Mouse (Mus musculus): Measurements from ENCODE around the gene Mnat1. TPM values are rescaled to one million over a fixed set of nuclear protein-coding genes. Genes with fewer than 3 reads are reported as not detected.

Gene Mnat1
- total RNA-seq, 2 experiments from 2014 or later = 19.3 to 20.0 TPM

DNA sequence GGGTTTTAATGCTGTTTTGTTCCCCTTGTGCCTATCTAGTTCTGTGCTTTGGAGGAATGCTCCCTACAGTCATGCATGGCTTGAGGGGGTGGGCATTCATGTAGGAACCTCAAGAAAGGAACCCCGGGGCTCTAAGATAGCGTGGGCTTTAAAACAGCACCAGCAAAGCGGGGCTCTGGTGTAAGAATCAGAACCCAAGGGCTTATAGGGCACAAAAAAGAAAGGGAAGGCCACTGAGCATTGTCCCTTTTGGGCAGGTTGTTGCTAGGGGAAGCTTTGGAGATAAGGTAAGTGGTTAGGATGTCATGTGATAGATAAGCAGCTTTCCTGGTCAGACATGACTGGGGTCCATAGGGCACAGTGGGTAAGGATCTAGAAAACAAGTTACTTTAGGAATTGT is 165.1 kb downstream of the Mnat1 start:
- intact Hi-C loops (cut with DNase I) = loop anchor here (5.0 to 10.0 kb wide), 3 partner anchors 81 to 244 kb away; no protein-coding TSS in a partner anchor
- no peak for DNase-seq

DNA sequence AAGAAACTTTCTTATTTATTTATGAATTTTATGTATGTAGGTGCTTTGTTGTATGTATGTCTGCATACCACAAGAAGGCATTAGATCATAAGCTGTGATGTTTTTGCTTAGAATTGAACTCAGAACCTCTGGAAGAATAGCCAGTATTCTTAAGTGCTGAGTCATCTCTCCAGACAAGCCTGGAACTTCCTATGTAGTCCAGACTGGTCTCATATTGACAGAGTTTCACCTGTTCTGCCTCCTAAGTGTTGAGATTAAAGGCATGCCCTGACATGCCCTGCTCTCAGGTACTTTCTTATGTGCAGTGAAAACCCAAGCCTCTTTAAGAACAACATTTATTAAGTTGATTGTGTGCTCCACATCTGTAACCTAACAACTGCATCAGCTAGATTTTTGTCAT is 171.4 kb downstream of the Mnat1 start:
- intact Hi-C loops (cut with DNase I) = no loop called here
- DNase-seq = no peak

DNA sequence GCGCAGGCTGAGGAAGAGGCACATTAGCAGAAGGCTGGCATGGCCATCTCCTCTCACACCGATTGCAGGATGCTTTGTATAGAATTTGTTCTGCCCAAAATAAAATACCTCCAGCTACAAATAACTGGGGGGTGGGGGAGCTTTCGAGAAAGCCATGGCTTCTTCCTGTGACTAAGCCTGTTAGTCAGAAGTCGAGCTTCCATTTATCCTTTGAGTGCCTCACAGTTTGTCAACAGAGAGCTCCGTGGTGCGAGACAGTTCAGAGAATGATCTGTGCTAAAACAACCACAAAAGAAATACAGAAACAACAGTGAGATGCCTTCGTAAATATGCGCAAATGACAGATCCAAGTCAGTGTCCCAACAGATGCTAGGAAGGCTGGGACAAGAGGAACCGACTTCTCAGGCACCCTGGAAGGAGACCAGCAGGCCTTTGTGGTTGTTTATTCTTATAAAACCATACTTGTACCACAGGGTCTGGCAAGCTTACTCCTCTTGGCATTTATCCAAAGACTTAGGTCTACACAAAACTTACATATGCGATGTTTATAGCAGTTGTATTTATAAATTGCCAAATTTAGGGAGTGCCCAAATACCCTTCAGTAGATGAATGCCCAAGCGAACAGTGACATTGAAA is 172.1 kb downstream of the Mnat1 start:
- intact Hi-C loops (cut with DNase I) = no loop called here
- DNase-seq = no peak

DNA sequence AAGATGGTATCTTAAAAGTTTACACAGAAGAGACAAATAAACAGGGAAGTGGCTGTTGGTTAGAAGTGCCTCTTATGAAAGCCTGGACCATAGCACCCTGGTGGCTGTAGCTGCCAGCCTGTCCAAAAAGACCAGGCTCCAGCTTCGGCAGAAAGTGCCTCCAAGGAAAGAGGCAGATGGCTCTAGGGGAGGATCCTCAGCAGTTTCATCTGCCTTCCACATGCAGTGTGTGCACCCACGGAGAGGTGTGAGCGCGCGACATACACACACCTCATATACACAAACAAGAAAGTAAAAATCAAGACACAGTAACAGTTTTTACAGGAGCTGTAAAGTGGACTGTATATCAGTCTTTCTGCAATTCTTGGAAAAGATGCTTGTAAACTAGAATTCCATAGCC is 175.1 kb downstream of the Mnat1 start:
- intact Hi-C loops (cut with DNase I) = no loop called here
- DNase-seq = no peak

DNA sequence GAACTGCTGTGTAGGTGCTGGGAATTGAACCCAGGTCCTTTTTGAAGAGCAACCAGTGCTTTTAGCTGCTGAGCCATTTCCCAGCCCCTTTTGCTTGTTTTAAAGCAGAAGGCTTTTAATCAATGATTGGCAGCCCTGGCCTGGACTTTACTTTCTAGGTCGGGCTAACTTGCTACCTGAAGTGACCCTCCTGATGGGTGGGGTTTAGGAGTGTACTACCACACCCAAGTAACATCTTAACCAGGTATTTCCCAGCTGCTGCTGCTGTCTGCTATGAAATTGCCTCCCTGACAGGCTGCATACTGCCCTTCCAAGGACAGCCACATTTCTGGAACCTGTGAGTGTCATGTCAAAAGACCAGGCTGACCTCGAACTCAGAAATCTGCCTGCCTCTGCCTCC is 177.0 kb downstream of the Mnat1 start:
- intact Hi-C loops (cut with DNase I) = no loop called here

DNA sequence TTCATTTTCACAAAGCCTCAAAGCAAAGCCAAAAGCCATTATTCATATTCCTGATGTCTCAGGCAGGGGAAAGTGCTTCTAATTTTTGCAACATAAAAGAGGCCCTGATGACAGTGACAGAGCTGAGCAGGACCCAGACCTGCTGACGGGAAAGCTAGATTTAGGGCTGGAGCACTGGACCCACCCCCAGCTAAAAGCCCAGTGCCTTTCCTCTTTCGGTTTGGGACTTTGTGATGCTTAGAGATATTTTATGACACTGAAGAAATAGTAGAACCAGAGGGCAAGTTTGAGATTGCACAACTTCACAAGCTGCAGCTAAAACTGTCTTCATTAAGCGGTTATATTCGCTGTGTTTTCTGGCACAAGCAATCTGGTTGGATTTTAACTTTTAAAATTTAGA is 181.1 kb downstream of the Mnat1 start:
- intact Hi-C loops (cut with DNase I) = no loop called here
- no peak for DNase-seq

More for the DNA sequence above, 177.0 kb downstream of the Mnat1 start:
- no peak for DNase-seq

DNA sequence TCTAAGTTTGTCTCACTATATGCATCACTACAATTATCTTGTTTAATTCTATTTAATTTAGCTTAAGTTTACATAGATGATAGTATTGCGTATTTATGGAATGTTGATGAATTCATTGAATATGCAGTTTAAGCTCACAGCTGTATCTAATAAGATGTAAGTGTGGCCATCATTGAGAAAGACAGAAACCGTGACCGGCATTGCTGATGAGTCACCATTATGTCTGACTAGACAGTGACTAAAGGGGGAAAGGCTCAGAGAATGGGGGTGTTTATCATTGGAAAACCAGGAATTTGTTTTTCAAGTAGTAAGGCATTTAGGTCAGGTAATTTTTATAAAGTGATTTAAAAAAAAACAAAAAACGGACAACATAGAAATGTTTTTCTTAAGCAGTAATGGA is 184.2 kb downstream of the Mnat1 start:
- intact Hi-C loops (cut with DNase I) = no loop called here
- DNase-seq = no peak

DNA sequence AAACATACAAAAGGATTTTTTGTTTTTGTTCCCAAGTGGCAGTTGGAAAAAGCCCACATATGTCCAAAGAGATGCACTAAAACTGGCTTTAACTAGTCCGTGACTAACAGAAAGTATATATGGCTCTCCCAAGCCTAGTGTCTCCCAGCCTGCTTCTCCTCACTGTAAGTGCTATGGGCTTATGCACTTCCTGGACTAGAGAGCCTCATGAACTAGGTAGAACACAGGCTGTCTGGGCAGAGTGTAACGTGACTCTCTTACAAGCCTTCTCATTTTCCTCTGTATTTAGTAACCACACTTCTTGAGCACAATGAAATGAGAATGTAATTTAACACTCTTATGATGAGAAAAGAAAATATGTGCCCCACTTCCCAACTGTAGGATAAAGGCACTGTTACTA is 185.2 kb downstream of the Mnat1 start:
- intact Hi-C loops (cut with DNase I) = no loop called here
- DNase-seq = no peak

DNA sequence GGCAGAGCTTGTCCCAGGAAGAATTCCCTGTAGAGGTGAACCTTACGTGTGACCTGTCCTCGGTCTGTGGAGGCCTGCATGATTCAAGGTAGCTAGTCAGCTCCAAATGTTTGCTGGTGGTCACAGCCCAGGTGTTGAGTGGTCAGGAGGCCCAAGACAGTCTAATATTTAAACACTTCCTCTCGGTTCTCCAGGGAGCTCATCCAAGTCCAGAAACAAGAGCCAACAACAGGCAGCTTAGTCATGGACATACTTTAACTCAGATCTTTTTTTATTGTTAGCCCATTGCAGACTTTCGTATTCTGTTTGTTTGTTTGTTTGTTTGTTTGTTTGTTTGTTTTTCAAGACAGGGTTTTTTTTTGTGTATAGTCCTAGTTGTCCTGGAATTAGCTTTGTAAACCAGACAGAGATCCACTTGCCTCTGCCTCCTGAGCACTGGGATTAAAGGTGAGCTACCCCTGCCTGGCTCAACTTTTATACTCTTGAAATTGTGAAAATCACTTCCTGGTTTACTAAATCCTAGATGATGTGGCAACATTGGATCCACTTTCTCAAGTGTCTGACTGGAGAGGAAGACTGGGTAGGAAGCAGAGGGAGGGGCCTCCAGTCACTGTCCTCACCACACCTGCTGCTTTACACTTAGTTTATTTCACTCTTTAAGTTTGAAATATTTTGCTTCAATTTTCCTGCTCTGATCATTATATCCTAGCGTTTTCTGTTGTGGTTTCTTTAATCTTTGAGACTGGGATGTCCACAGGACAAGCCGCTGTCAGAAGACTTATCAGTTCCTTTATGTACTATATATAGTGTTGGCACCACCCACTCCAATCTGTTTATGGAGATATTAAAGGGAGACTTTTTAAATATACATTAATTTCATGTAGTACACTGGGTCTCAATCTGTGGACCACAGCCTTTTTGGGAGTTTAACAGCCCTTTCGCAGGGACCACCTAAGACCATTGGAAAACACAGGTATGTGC is 194.5 kb downstream of the Mnat1 start:
- intact Hi-C loops (cut with DNase I) = no loop called here
- DNase-seq = no peak

Other genes starting within 250 kb of the Mnat1 start
- not detected for gene Six6, start 183.8 kb upstream of the Mnat1 start, total RNA-seq (2021)
- gene 4930447C04Rik, start 182.9 kb upstream of the Mnat1 start, total RNA-seq (2021) = under 1 TPM; 0.41 to 0.46 TPM
- under 1 TPM; 0.61 to 0.98 TPM for gene Six1, start 69.8 kb upstream of the Mnat1 start, total RNA-seq (2021)
- gene Six4, start 10.3 kb upstream of the Mnat1 start, total RNA-seq (2021) = 1 to 10 TPM; 2.2 to 2.8 TPM
- gene Trmt5, start 163.0 kb downstream of the Mnat1 start, total RNA-seq (2021) = 10 to 100 TPM; 42.6 to 47.3 TPM
- gene Slc38a6, start 163.1 kb downstream of the Mnat1 start, total RNA-seq (2021) = 1 to 10 TPM; 6.2 to 6.9 TPM

Measured in heart, postnatal 14 days (tissue).